ENCODE assay signal across 11 mouse cellular contexts in the genomic region with DNA sequence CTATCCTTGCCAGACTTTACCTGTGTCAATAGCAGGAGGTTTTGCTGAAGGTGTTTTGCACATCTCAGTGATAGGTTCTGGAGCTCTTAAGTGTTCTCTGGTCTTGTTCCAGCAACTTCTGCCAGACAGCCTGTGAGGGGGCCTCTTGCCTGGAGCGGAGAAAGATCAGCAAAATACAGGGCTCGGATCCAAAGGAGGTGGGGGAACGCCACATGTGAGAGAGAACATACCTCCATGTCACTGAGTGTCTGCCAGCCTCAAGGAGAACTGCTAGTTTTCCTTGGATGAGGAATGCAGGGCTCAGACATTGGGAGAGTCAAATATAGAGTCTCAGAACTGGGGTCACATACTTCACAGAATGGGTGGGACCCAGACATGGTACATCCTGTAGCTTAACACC.
A peak's percentile ranks its signal among the peaks of the same experiment; 100 is the strongest.
DNase-seq lines count a peak whose midpoint lies in the region; ATAC-seq lines count a peak whose summit lies in the region.
"Had no signal": no experiment of that assay in that cellular context is flagged by ENCODE, and none has a peak within 500 bp of the region (broad histone marks: within the 10 kb centered on the region; RNA-seq: fewer than 3 reads in every experiment).

No protein-coding gene starts in this region.

- H3K27ac ChIP-seq in heart, embryonic 13.5 days (replicated peaks): peak overlapping the region; percentile 41
- H3K27ac ChIP-seq in heart, embryonic 10.5 days: no peak overlapping the region
- no peak overlapping the region for H3K27ac ChIP-seq in lung, embryonic 15.5 days

- no peaks in the 10 kb centered on the region for H3K9me3 ChIP-seq in heart, embryonic 13.5 days
- no peaks in the 10 kb centered on the region for H3K9me3 ChIP-seq in heart, embryonic 10.5 days
- H3K9me3 ChIP-seq in lung, embryonic 15.5 days: no peaks in the 10 kb centered on the region

- no peaks in the 10 kb centered on the region for H3K27me3 ChIP-seq in heart, embryonic 13.5 days (replicated peaks)
- H3K27me3 ChIP-seq in heart, embryonic 10.5 days (ENCODE audit: insufficient read depth, poor library complexity, severe bottlenecking): no peaks in the 10 kb centered on the region
- no peaks in the 10 kb centered on the region for H3K27me3 ChIP-seq in lung, embryonic 15.5 days

- ATAC-seq in heart, embryonic 13.5 days (ENCODE audit: extremely low read depth, insufficient number of reproducible peaks, low FRiP score, low TSS enrichment): no peak; the same call in 1 of the 2 replicates
- peak; percentile 31; the same call in 1 of the 2 replicates for ATAC-seq in lung, embryonic 15.5 days (ENCODE audit: borderline replicate concordance, extremely low read depth, low FRiP score, low TSS enrichment)

- peaks cover 19% of the 10 kb centered on the region for H3K36me3 ChIP-seq in heart, embryonic 13.5 days
- H3K36me3 ChIP-seq in heart, embryonic 10.5 days: 0 out of 2 replicates have a peak, but pooled peaks cover 3% of the 10 kb centered on the region
- no peaks in the 10 kb centered on the region for H3K36me3 ChIP-seq in lung, embryonic 15.5 days

- H3K4me1 ChIP-seq in heart, embryonic 13.5 days: peaks cover 20% of the 10 kb centered on the region
- no peaks in the 10 kb centered on the region for H3K4me1 ChIP-seq in heart, embryonic 10.5 days
- no peaks in the 10 kb centered on the region for H3K4me1 ChIP-seq in lung, embryonic 15.5 days

- DNase-seq in heart, embryonic 10.5 days (ENCODE audit: low spot score): no peak
- no peak for DNase-seq in lung, postnatal 14 days
- DNase-seq in frontal cortex, postnatal 25 days (ENCODE audit: low spot score in 2 of 2): peak; percentile 5 to 15
- DNase-seq in right cerebral cortex, postnatal 10 days (ENCODE audit: low spot score in 2 of 2): peak; percentile 27 to 36
- DNase-seq in B cell, adult 2 months: no peak
- no peak for DNase-seq in kidney, adult 18-20 months
- DNase-seq: cerebellum, postnatal 25 days; gastrocnemius, postnatal 14 days had no signal

- no peak overlapping the region for H3K9ac ChIP-seq in heart, embryonic 13.5 days
- H3K9ac ChIP-seq in lung, embryonic 15.5 days: no peak overlapping the region

- H3K4me2 ChIP-seq in heart, embryonic 13.5 days: no peak overlapping the region
- H3K4me2 ChIP-seq in lung, embryonic 15.5 days: no peak overlapping the region

- H3K4me3 ChIP-seq in heart, embryonic 13.5 days: no peak overlapping the region
- no peak overlapping the region for H3K4me3 ChIP-seq in heart, embryonic 10.5 days
- H3K4me3 ChIP-seq in lung, embryonic 15.5 days: no peak overlapping the region
- H3K4me3 ChIP-seq: erythroblast, embryonic 14.5 days had no signal

- 53% methylated on average over 3 of the region's 3 CpGs for WGBS in heart, embryonic 13.5 days
- 87% methylated on average over 3 of the region's 3 CpGs for whole genome bisulfite sequencing in heart, embryonic 10.5 days
- 56% methylated on average over 3 of the region's 3 CpGs for WGBS in lung, embryonic 15.5 days

Comparison
In these comparisons a context has a peak if more than half of its experiments do, and no peak if none do; other contexts are left out.
1. DNase-seq: peak in frontal cortex, postnatal 25 days (2 of 2) and right cerebral cortex, postnatal 10 days (2 of 2); none in heart, embryonic 10.5 days (single experiment), lung, postnatal 14 days (single experiment), B cell, adult 2 months (0 of 2) and kidney, adult 18-20 months (single experiment).